Mouse (Mus musculus): ENCODE results near the gene Smyd3. TPM values are rescaled to one million over a fixed set of nuclear protein-coding genes. Genes with fewer than 3 reads are reported as not detected.
A peak's percentile ranks its signal among the peaks of the same experiment; 100 is the strongest.

Gene Smyd3
- polyA plus RNA-seq, 1 experiment from 2014 or later, result 13.1 TPM

GRCm38 (mm10) chr1:179433828-179434227, 84.0 kb downstream of the Smyd3 start:
- H3K4me3 ChIP-seq (ENCODE audit: low read depth, low read length), result no peak overlapping the region
- H3K27ac ChIP-seq (ENCODE audit: low read depth, low read length), result no peak overlapping the region
- H3K27me3 ChIP-seq (ENCODE audit: control insufficient read depth, insufficient read depth, low read length), result no peaks in the 10 kb centered on the region
- no peak for ATAC-seq (ENCODE audit: low FRiP score)
- DNase-seq (ENCODE audit: low spot score, missing footprints), result no peak
- no peaks in the 10 kb centered on the region for H3K9me3 ChIP-seq (ENCODE audit: control insufficient read depth, low read length)
- no peaks in the 10 kb centered on the region for H3K36me3 ChIP-seq (ENCODE audit: control insufficient read depth, insufficient read depth, low read length)
- WGBS, result 95% methylated on average over 7 of the region's 7 CpGs
- no peak overlapping the region for H3K9ac ChIP-seq (ENCODE audit: low read length)
- no peak overlapping the region for H3K4me2 ChIP-seq
- no peaks in the 10 kb centered on the region for H3K4me1 ChIP-seq (ENCODE audit: control insufficient read depth, insufficient read depth, low read length)

GRCm38 (mm10) chr1:179433355-179433754, 84.5 kb downstream of the Smyd3 start:
- Histone ChIP-seq H3K27me3 (ENCODE audit: control insufficient read depth, insufficient read depth, low read length) (no peaks in the 10 kb centered on the region), H3K4me3 (ENCODE audit: low read depth, low read length) (no peak overlapping the region), H3K9ac (ENCODE audit: low read length) (no peak overlapping the region), H3K4me2 (no peak overlapping the region), H3K4me1 (ENCODE audit: control insufficient read depth, insufficient read depth, low read length) (no peaks in the 10 kb centered on the region), H3K36me3 (ENCODE audit: control insufficient read depth, insufficient read depth, low read length) (no peaks in the 10 kb centered on the region), H3K27ac (ENCODE audit: low read depth, low read length) (no peak overlapping the region), H3K9me3 (ENCODE audit: control insufficient read depth, low read length) (no peaks in the 10 kb centered on the region)
- ATAC-seq (ENCODE audit: low FRiP score) (no peak), DNase-seq (ENCODE audit: low spot score, missing footprints) (no peak)
- WGBS, result 89% methylated on average over 8 of the region's 8 CpGs

- Histone ChIP-seq H3K9ac (ENCODE audit: low read length) (no peak overlapping the region), H3K36me3 (ENCODE audit: control insufficient read depth, insufficient read depth, low read length) (no peaks in the 10 kb centered on the region), H3K4me1 (ENCODE audit: control insufficient read depth, insufficient read depth, low read length) (no peaks in the 10 kb centered on the region), H3K27ac (ENCODE audit: low read depth, low read length) (no peak overlapping the region), H3K27me3 (ENCODE audit: control insufficient read depth, insufficient read depth, low read length) (no peaks in the 10 kb centered on the region), H3K4me3 (ENCODE audit: low read depth, low read length) (no peak overlapping the region), H3K9me3 (ENCODE audit: control insufficient read depth, low read length) (no peaks in the 10 kb centered on the region), H3K4me2 (no peak overlapping the region)
- ATAC-seq (ENCODE audit: low FRiP score), result no peak
- WGBS, result 91% methylated on average over 3 of the region's 3 CpGs
- DNase-seq (ENCODE audit: low spot score, missing footprints), result no peak
These were observed 87.8 kb downstream of the Smyd3 start for GRCm38 (mm10) chr1:179430077-179430476.

GRCm38 (mm10) chr1:179424879-179425472, 92.9 kb downstream of the Smyd3 start:
- Histone ChIP-seq H3K9ac (ENCODE audit: low read length) (no peak overlapping the region), H3K4me1 (ENCODE audit: control insufficient read depth, insufficient read depth, low read length) (no peaks in the 10 kb centered on the region), H3K4me2 (no peak overlapping the region), H3K27me3 (ENCODE audit: control insufficient read depth, insufficient read depth, low read length) (no peaks in the 10 kb centered on the region), H3K9me3 (ENCODE audit: control insufficient read depth, low read length) (no peaks in the 10 kb centered on the region), H3K4me3 (ENCODE audit: low read depth, low read length) (no peak overlapping the region), H3K36me3 (ENCODE audit: control insufficient read depth, insufficient read depth, low read length) (no peaks in the 10 kb centered on the region), H3K27ac (ENCODE audit: low read depth, low read length) (no peak overlapping the region)
- WGBS, result 94% methylated on average over 12 of the region's 12 CpGs
- DNase-seq (ENCODE audit: low spot score, missing footprints) (no peak), ATAC-seq (ENCODE audit: low FRiP score) (no peak)

- H3K4me2 ChIP-seq, result no peak overlapping the region
- H3K4me3 ChIP-seq (ENCODE audit: low read depth, low read length), result no peak overlapping the region
- no peak for DNase-seq (ENCODE audit: low spot score, missing footprints)
- ATAC-seq (ENCODE audit: low FRiP score), result no peak
- no peaks in the 10 kb centered on the region for H3K4me1 ChIP-seq (ENCODE audit: control insufficient read depth, insufficient read depth, low read length)
- no peak overlapping the region for H3K27ac ChIP-seq (ENCODE audit: low read depth, low read length)
- 74% methylated on average over 4 of the region's 4 CpGs for WGBS
- H3K36me3 ChIP-seq (ENCODE audit: control insufficient read depth, insufficient read depth, low read length), result no peaks in the 10 kb centered on the region
- H3K9me3 ChIP-seq (ENCODE audit: control insufficient read depth, low read length), result no peaks in the 10 kb centered on the region
- H3K27me3 ChIP-seq (ENCODE audit: control insufficient read depth, insufficient read depth, low read length), result no peaks in the 10 kb centered on the region
- H3K9ac ChIP-seq (ENCODE audit: low read length), result no peak overlapping the region
These were observed 98.8 kb downstream of the Smyd3 start for GRCm38 (mm10) chr1:179419091-179419490.

- WGBS, result 93% methylated on average over 4 of the region's 4 CpGs
These were observed 109.8 kb downstream of the Smyd3 start for GRCm38 (mm10) chr1:179408086-179408485.

GRCm38 (mm10) chr1:179400835-179401234, 117.0 kb downstream of the Smyd3 start:
- Histone ChIP-seq H3K36me3 (ENCODE audit: control insufficient read depth, insufficient read depth, low read length) (no peaks in the 10 kb centered on the region), H3K4me2 (no peak overlapping the region), H3K4me1 (ENCODE audit: control insufficient read depth, insufficient read depth, low read length) (no peaks in the 10 kb centered on the region), H3K9me3 (ENCODE audit: control insufficient read depth, low read length) (no peaks in the 10 kb centered on the region), H3K27me3 (ENCODE audit: control insufficient read depth, insufficient read depth, low read length) (no peaks in the 10 kb centered on the region), H3K27ac (ENCODE audit: low read depth, low read length) (no peak overlapping the region), H3K9ac (ENCODE audit: low read length) (no peak overlapping the region), H3K4me3 (ENCODE audit: low read depth, low read length) (no peak overlapping the region)
- DNase-seq (ENCODE audit: low spot score, missing footprints), result no peak
- WGBS, result 84% methylated on average over 5 of the region's 5 CpGs
- ATAC-seq (ENCODE audit: low FRiP score), result no peak

More at GRCm38 (mm10) chr1:179408086-179408485, 109.8 kb downstream of the Smyd3 start:
- Histone ChIP-seq H3K27me3 (ENCODE audit: control insufficient read depth, insufficient read depth, low read length) (no peaks in the 10 kb centered on the region), H3K36me3 (ENCODE audit: control insufficient read depth, insufficient read depth, low read length) (no peaks in the 10 kb centered on the region), H3K9ac (ENCODE audit: low read length) (no peak overlapping the region), H3K4me2 (no peak overlapping the region), H3K27ac (ENCODE audit: low read depth, low read length) (no peak overlapping the region), H3K4me3 (ENCODE audit: low read depth, low read length) (no peak overlapping the region), H3K9me3 (ENCODE audit: control insufficient read depth, low read length) (no peaks in the 10 kb centered on the region), H3K4me1 (ENCODE audit: control insufficient read depth, insufficient read depth, low read length) (no peaks in the 10 kb centered on the region)
- DNase-seq (ENCODE audit: low spot score, missing footprints), result no peak
- no peak for ATAC-seq (ENCODE audit: low FRiP score)

GRCm38 (mm10) chr1:179398639-179399038, 119.2 kb downstream of the Smyd3 start:
- H3K4me3 ChIP-seq (ENCODE audit: low read depth, low read length), result no peak overlapping the region
- no peak overlapping the region for H3K9ac ChIP-seq (ENCODE audit: low read length)
- no peaks in the 10 kb centered on the region for H3K36me3 ChIP-seq (ENCODE audit: control insufficient read depth, insufficient read depth, low read length)
- H3K27ac ChIP-seq (ENCODE audit: low read depth, low read length), result no peak overlapping the region
- H3K9me3 ChIP-seq (ENCODE audit: control insufficient read depth, low read length), result no peaks in the 10 kb centered on the region
- DNase-seq (ENCODE audit: low spot score, missing footprints) (no peak), ATAC-seq (ENCODE audit: low FRiP score) (no peak)
- H3K4me1 ChIP-seq (ENCODE audit: control insufficient read depth, insufficient read depth, low read length), result no peaks in the 10 kb centered on the region
- no peak overlapping the region for H3K4me2 ChIP-seq
- 90% methylated on average over 4 of the region's 4 CpGs for WGBS
- H3K27me3 ChIP-seq (ENCODE audit: control insufficient read depth, insufficient read depth, low read length), result no peaks in the 10 kb centered on the region

GRCm38 (mm10) chr1:179386237-179386975, 131.4 kb downstream of the Smyd3 start:
- DNase-seq (ENCODE audit: low spot score, missing footprints), result no peak
- 46% methylated on average over 15 of the region's 15 CpGs for WGBS

More at GRCm38 (mm10) chr1:179386237-179386975, 131.4 kb downstream of the Smyd3 start:
- H3K4me1 ChIP-seq (ENCODE audit: control insufficient read depth, insufficient read depth, low read length), result no peaks in the 10 kb centered on the region
- no peaks in the 10 kb centered on the region for H3K9me3 ChIP-seq (ENCODE audit: control insufficient read depth, low read length)
- no peak overlapping the region for H3K9ac ChIP-seq (ENCODE audit: low read length)
- no peak overlapping the region for H3K27ac ChIP-seq (ENCODE audit: low read depth, low read length)
- H3K4me3 ChIP-seq (ENCODE audit: low read depth, low read length), result no peak overlapping the region
- H3K36me3 ChIP-seq (ENCODE audit: control insufficient read depth, insufficient read depth, low read length), result no peaks in the 10 kb centered on the region
- H3K27me3 ChIP-seq (ENCODE audit: control insufficient read depth, insufficient read depth, low read length), result no peaks in the 10 kb centered on the region
- 0 out of 2 replicates have a peak, but pooled peaks have one; percentile 42 for ATAC-seq (ENCODE audit: low FRiP score)
- no peak overlapping the region for H3K4me2 ChIP-seq
